Mouse (Mus musculus): ENCODE data around the gene Vmn1r180. TPM values are rescaled to one million over a fixed set of nuclear protein-coding genes. Genes with fewer than 3 reads are reported as not detected.
"Not testable (repeated sequence)": the region's sequence is repeated elsewhere in the genome, so short reads cannot be mapped to it uniquely, and the experiment has no call there.

Gene Vmn1r180
- polyA plus RNA-seq (2012; rRNA removed) = not detected in 2 replicates

DNA sequence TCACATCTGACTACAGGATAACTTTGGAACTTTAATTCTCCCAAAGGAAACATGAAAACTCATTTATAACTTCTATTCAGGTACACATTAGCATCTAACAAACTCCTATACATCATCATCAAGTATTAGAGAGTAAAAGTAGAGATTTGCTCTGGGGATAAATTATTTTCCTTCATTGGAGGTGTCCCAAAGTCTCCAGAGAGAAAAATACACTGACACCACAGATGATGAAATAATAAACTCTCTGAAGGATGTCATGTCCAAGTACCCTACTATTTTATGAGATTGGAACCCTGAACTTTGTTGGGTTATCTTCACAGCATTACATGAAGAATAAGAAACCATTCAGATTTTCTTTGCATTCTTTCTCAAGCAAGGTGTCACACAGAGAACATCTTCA, at the start of gene Vmn1r180:
Gene Vmn1r180 (plus strand): TSS at position 301 of the 400 bp plus-strand sequence.
- H3K4me3 ChIP-seq (ENCODE audit: extremely low read depth, insufficient read depth, insufficient read length) = no peak within 1 kb of the TSS
- no peaks in the 10 kb centered on the region for H3K36me3 ChIP-seq (ENCODE audit: control insufficient read depth, insufficient read depth, low read length)
- H3K4me1 ChIP-seq (ENCODE audit: control insufficient read depth, insufficient read depth, insufficient read length) = no peaks in the 10 kb centered on the region
- H3K27me3 ChIP-seq (ENCODE audit: control insufficient read depth, insufficient read depth, low read length) = no peaks in the 10 kb centered on the region
- DNase-seq (ENCODE audit: low read depth in 1 of 2, low spot score in 2 of 2) = no peak
- no peak for TF ChIP-seq CTCF (IDR thresholded peaks at IDR 0.05; ENCODE audit: extremely low read depth, insufficient read depth, insufficient read length, insufficient replicate concordance)
- no peak for TF ChIP-seq POLR2A (IDR thresholded peaks at IDR 0.05; ENCODE audit: low read depth, low read length)
- no peak within 1 kb of the TSS for H3K27ac ChIP-seq (ENCODE audit: insufficient read depth, low read length)

DNA sequence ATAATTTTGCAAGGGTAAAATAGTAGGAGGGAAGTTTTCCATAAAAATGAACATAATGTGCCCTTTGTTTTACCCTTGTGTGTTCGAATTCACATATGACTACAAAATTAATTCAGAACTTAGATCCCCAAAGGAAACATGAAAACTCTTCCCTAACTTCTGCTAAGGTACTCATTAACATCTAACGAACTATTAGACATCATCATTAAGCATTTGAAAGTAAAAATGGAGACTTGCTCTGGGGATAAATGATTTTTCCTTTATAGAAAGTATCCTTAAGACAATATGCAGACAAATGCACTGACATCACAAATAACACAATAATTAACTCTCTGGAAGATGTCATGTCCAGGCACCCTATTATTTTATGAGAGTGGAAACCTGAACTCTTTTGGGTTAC, 23.8 kb upstream of the Vmn1r180 start, which contains the start of gene Vmn1r179:
Gene Vmn1r179 (plus strand): TSS at position 301 of the 400 bp plus-strand sequence.
- Histone ChIP-seq H3K36me3 (ENCODE audit: control insufficient read depth, insufficient read depth, low read length) (no peaks in the 10 kb centered on the region), H3K27me3 (ENCODE audit: control insufficient read depth, insufficient read depth, low read length) (no peaks in the 10 kb centered on the region), H3K4me1 (ENCODE audit: control insufficient read depth, insufficient read depth, insufficient read length) (no peaks in the 10 kb centered on the region), H3K27ac (ENCODE audit: insufficient read depth, low read length) (no peak within 1 kb of the TSS), H3K4me3 (ENCODE audit: extremely low read depth, insufficient read depth, insufficient read length) (no peak within 1 kb of the TSS)
- WGBS = 47% methylated on average over 2 of the region's 2 CpGs
- DNase-seq (ENCODE audit: low read depth in 1 of 2, low spot score in 2 of 2) = no peak
- no peak for TF ChIP-seq POLR2A (IDR thresholded peaks at IDR 0.05; ENCODE audit: low read depth, low read length)
- no peak for TF ChIP-seq CTCF (IDR thresholded peaks at IDR 0.05; ENCODE audit: extremely low read depth, insufficient read depth, insufficient read length, insufficient replicate concordance)

DNA sequence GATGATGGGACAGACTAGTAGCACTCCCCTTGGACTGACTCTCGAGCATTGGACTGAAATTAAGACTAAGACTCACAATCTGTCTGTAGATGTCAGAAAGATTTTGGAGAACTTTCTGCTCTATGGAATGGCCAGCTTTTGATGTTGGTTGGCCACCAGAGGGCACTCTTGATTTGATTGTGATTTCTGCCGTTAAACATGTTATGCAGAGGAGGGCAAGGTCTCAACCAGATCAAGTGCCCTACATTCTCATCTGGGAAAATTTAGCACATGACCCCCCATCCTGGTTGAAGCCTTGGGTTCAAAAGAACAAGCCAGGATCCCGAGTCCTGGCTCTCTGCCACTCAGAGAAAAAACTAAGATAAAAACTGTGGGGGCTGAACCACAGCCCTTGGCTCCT, 17.6 kb downstream of the Vmn1r180 start:
- H3K27me3 ChIP-seq (ENCODE audit: control insufficient read depth, insufficient read depth, low read length); H3K4me1 ChIP-seq (ENCODE audit: control insufficient read depth, insufficient read depth, insufficient read length); H3K4me3 ChIP-seq (ENCODE audit: extremely low read depth, insufficient read depth, insufficient read length); H3K36me3 ChIP-seq (ENCODE audit: control insufficient read depth, insufficient read depth, low read length); H3K27ac ChIP-seq (ENCODE audit: insufficient read depth, low read length); DNase-seq (ENCODE audit: low read depth in 1 of 2, low spot score in 2 of 2): not testable (repeated sequence)
- 29% methylated on average over 3 of the region's 3 CpGs for WGBS

GRCm38 (mm10) chr7:23974315-23974714, 23.9 kb downstream of the Vmn1r180 start, which contains the start of gene Vmn1r181:
Vmn1r181 (plus strand) TSS chr7:23974615.
- not testable (repeated sequence) for H3K27ac ChIP-seq (ENCODE audit: insufficient read depth, low read length)

GRCm38 (mm10) chr7:24001391-24001790, 51.0 kb downstream of the Vmn1r180 start, which contains the start of gene V1rd19:
V1rd19 (plus strand) TSS chr7:24001691.
- TF ChIP-seq CTCF (IDR thresholded peaks at IDR 0.05; ENCODE audit: extremely low read depth, insufficient read depth, insufficient read length, insufficient replicate concordance) (no peak), POLR2A (IDR thresholded peaks at IDR 0.05; ENCODE audit: low read depth, low read length) (no peak)
- Histone ChIP-seq H3K36me3 (ENCODE audit: control insufficient read depth, insufficient read depth, low read length) (no peaks in the 10 kb centered on the region), H3K4me3 (ENCODE audit: extremely low read depth, insufficient read depth, insufficient read length) (no peak within 1 kb of the TSS), H3K27ac (ENCODE audit: insufficient read depth, low read length) (no peak within 1 kb of the TSS), H3K27me3 (ENCODE audit: control insufficient read depth, insufficient read depth, low read length) (no peaks in the 10 kb centered on the region), H3K4me1 (ENCODE audit: control insufficient read depth, insufficient read depth, insufficient read length) (no peaks in the 10 kb centered on the region)
- WGBS = 63% methylated on average over 2 of the region's 2 CpGs
- DNase-seq (ENCODE audit: low read depth in 1 of 2, low spot score in 2 of 2) = no peak

More at GRCm38 (mm10) chr7:23974315-23974714, 23.9 kb downstream of the Vmn1r180 start, which contains the start of gene Vmn1r181:
- 80% methylated on average over 9 of the region's 9 CpGs for WGBS
- not testable (repeated sequence) for DNase-seq (ENCODE audit: low read depth in 1 of 2, low spot score in 2 of 2); H3K4me1 ChIP-seq (ENCODE audit: control insufficient read depth, insufficient read depth, insufficient read length); H3K27me3 ChIP-seq (ENCODE audit: control insufficient read depth, insufficient read depth, low read length); H3K36me3 ChIP-seq (ENCODE audit: control insufficient read depth, insufficient read depth, low read length); H3K4me3 ChIP-seq (ENCODE audit: extremely low read depth, insufficient read depth, insufficient read length)

Other genes with a start within 250 kb of the Vmn1r180 start
- gene Vmn1r173, start 249.9 kb upstream of the Vmn1r180 start, polyA plus RNA-seq (2012; rRNA removed) = not detected in 2 replicates
- not detected in 2 replicates for gene Vmn1r174, start 198.4 kb upstream of the Vmn1r180 start, polyA plus RNA-seq (2012; rRNA removed)
- not detected in 2 replicates for gene Vmn1r175, start 140.0 kb upstream of the Vmn1r180 start, polyA plus RNA-seq (2012; rRNA removed)
- not detected in 2 replicates for gene Vmn1r176, start 113.3 kb upstream of the Vmn1r180 start, polyA plus RNA-seq (2012; rRNA removed)
- not detected in 2 replicates for gene Vmn1r177, start 84.2 kb upstream of the Vmn1r180 start, polyA plus RNA-seq (2012; rRNA removed)
- not detected in 2 replicates for gene Vmn1r178, start 58.6 kb upstream of the Vmn1r180 start, polyA plus RNA-seq (2012; rRNA removed)
- gene Vmn1r179, start 23.7 kb upstream of the Vmn1r180 start, polyA plus RNA-seq (2012; rRNA removed) = not detected in 2 replicates
- not detected in 2 replicates for gene Vmn1r181, start 24.0 kb downstream of the Vmn1r180 start, polyA plus RNA-seq (2012; rRNA removed)
- not detected in 2 replicates for gene V1rd19, start 51.1 kb downstream of the Vmn1r180 start, polyA plus RNA-seq (2012; rRNA removed)
- not detected in 2 replicates for gene Vmn1r183, start 102.6 kb downstream of the Vmn1r180 start, polyA plus RNA-seq (2012; rRNA removed)
- 9.7 and 11.0 TPM in 2 replicates for gene Zfp180, start 131.3 kb downstream of the Vmn1r180 start, polyA plus RNA-seq (2012; rRNA removed)
- gene Zfp112, start 161.7 kb downstream of the Vmn1r180 start, polyA plus RNA-seq (2012; rRNA removed) = 0.25 and 0.45 TPM in 2 replicates
- gene Zfp235, start 183.5 kb downstream of the Vmn1r180 start, polyA plus RNA-seq (2012; rRNA removed) = 2.5 and 6.0 TPM in 2 replicates
- 0.07 and 0.13 TPM in 2 replicates for gene Zfp114, start 224.4 kb downstream of the Vmn1r180 start, polyA plus RNA-seq (2012; rRNA removed)

Measured in spleen, adult 2 months (tissue).